Comparison of ENCODE assay signal across 8 mouse cellular contexts in genomic region chr4:89523423-89524259, GRCm38 (mm10).
DNase-seq lines count a peak whose midpoint lies in the region; ATAC-seq and TF ChIP-seq lines count a peak whose summit lies in the region.

No protein-coding gene starts in this region.

- peak; percentile 4 for DNase-seq in lung, adult 2 months
- no peak for DNase-seq in lung, postnatal 10 days
- peak; percentile 57 for DNase-seq in liver, embryonic 13.5 days
- no peak for DNase-seq in gastrocnemius, postnatal 10 days
- DNase-seq in spleen, postnatal 14 days (ENCODE audit: low spot score in 2 of 2), result no peak

- no peak overlapping the region for H3K9ac ChIP-seq in forebrain, embryonic 12.5 days
- peak overlapping the region; percentile 65; the same call in 1 of the 2 replicates for H3K9ac ChIP-seq in liver, embryonic 13.5 days
- no peak overlapping the region for H3K9ac ChIP-seq in stomach, embryonic 15.5 days

- H3K4me1 ChIP-seq in lung, adult 2 months (ENCODE audit: control insufficient read depth, insufficient read depth, low read length), result peaks cover 5% of the 10 kb centered on the region
- H3K4me1 ChIP-seq in forebrain, embryonic 12.5 days, result peaks cover 4% of the 10 kb centered on the region; the same call in 1 of the 2 replicates
- H3K4me1 ChIP-seq in liver, embryonic 13.5 days (replicated peaks), result peaks cover 12% of the 10 kb centered on the region
- no peaks in the 10 kb centered on the region; the same call in 1 of the 2 replicates for H3K4me1 ChIP-seq in stomach, embryonic 15.5 days

- no peaks in the 10 kb centered on the region for H3K9me3 ChIP-seq in forebrain, embryonic 12.5 days
- H3K9me3 ChIP-seq in liver, embryonic 13.5 days (replicated peaks), result no peaks in the 10 kb centered on the region
- H3K9me3 ChIP-seq in stomach, embryonic 15.5 days, result no peaks in the 10 kb centered on the region

- no peak for TF ChIP-seq POLR2A in lung, adult 2 months (IDR thresholded peaks at IDR 0.05; ENCODE audit: borderline replicate concordance, extremely low read depth, low read depth, low read length)

- ATAC-seq in forebrain, embryonic 12.5 days (ENCODE audit: low FRiP score), result peak; percentile 36; the same call in 1 of the 2 replicates
- peak; percentile 83 for ATAC-seq in liver, embryonic 13.5 days (ENCODE audit: low read depth)
- ATAC-seq in stomach, embryonic 15.5 days (ENCODE audit: insufficient read depth, low FRiP score, low read depth), result peak; percentile 68; the same call in 1 of the 2 replicates
- no peak for ATAC-seq in megakaryocyte progenitor cell, adult 5-6 weeks (replicated peaks; ENCODE audit: poor library complexity)

- peak overlapping the region; percentile 77 for H3K4me2 ChIP-seq in forebrain, embryonic 12.5 days
- peak overlapping the region; percentile 78 for H3K4me2 ChIP-seq in liver, embryonic 13.5 days
- peak overlapping the region; percentile 82 for H3K4me2 ChIP-seq in stomach, embryonic 15.5 days

- no peak overlapping the region for H3K27ac ChIP-seq in forebrain, embryonic 12.5 days
- no peak overlapping the region for H3K27ac ChIP-seq in liver, embryonic 13.5 days
- no peak overlapping the region for H3K27ac ChIP-seq in stomach, embryonic 15.5 days

- H3K27me3 ChIP-seq in forebrain, embryonic 12.5 days, result peaks cover 33% of the 10 kb centered on the region
- H3K27me3 ChIP-seq in liver, embryonic 13.5 days, result peaks cover 44% of the 10 kb centered on the region
- peaks cover 21% of the 10 kb centered on the region for H3K27me3 ChIP-seq in stomach, embryonic 15.5 days (replicated peaks)

- H3K4me3 ChIP-seq in lung, adult 2 months (replicated peaks; ENCODE audit: extremely low read depth, low read depth, low read length), result no peak overlapping the region
- H3K4me3 ChIP-seq in forebrain, embryonic 12.5 days (replicated peaks), result peak overlapping the region; percentile 48; the same call in 1 of the 2 replicates
- peak overlapping the region; percentile 58 for H3K4me3 ChIP-seq in liver, embryonic 13.5 days (replicated peaks)
- H3K4me3 ChIP-seq in stomach, embryonic 15.5 days (replicated peaks), result peak overlapping the region; percentile 50

- no peak for TF ChIP-seq CTCF in lung, adult 2 months (IDR thresholded peaks at IDR 0.05; ENCODE audit: insufficient read depth, low read length)

- 21% methylated on average over 10 of the region's 10 CpGs for WGBS in lung, adult 2 months
- WGBS in forebrain, embryonic 12.5 days, result 16% methylated on average over 10 of the region's 10 CpGs
- 7% methylated on average over 10 of the region's 10 CpGs for WGBS in liver, embryonic 13.5 days (ENCODE audit: insufficient replicate concordance)
- WGBS in stomach, embryonic 15.5 days, result 10% methylated on average over 10 of the region's 10 CpGs

- no peaks in the 10 kb centered on the region for H3K36me3 ChIP-seq in forebrain, embryonic 12.5 days (replicated peaks)
- H3K36me3 ChIP-seq in liver, embryonic 13.5 days, result no peaks in the 10 kb centered on the region
- no peaks in the 10 kb centered on the region for H3K36me3 ChIP-seq in stomach, embryonic 15.5 days

Comparison
In these comparisons a context has a peak if more than half of its experiments do, and no peak if none do; other contexts are left out.
1. DNase-seq: peak in lung, adult 2 months (single experiment) and liver, embryonic 13.5 days (single experiment); none in lung, postnatal 10 days (single experiment), gastrocnemius, postnatal 10 days (single experiment) and spleen, postnatal 14 days (0 of 2).
2. Peak in every context shown above with its lines, with median percentiles within 50 percentile points of each other: H3K4me2 ChIP-seq.